Mouse (Mus musculus) heart, embryonic 15.5 days (tissue): Measurements from ENCODE around the gene Ap5s1. TPM values are rescaled to one million over a fixed set of nuclear protein-coding genes. Genes with fewer than 3 reads are reported as not detected.

Source experiments
- ATAC-seq: fragments of 200-750 bp; cut with Nextera tagmentation; replicated peaks from 2 replicates; pipeline ENCODE4 v1.8.0; 2017; ENCODE audit warnings: low read depth, moderate TSS enrichment; ENCODE audit not compliant: insufficient number of reproducible peaks, insufficient read depth, low FRiP score
- H3K27ac ChIP-seq: fragments of 300-500 bp; sonication (generic); 2 replicates; pipeline ENCODE4 v1.5.1; 2015; ENCODE audit warnings: mild to moderate bottlenecking, inconsistent platforms
- H3K27me3 ChIP-seq: fragments of 300-500 bp; sonication (generic); 2 replicates; pipeline ENCODE4 v1.6.1; 2015; ENCODE audit warnings: inconsistent platforms
- H3K36me3 ChIP-seq: fragments of 300-500 bp; sonication (generic); 2 replicates; pipeline ENCODE4 v1.6.1; 2015; ENCODE audit warnings: mild to moderate bottlenecking, inconsistent platforms
- H3K4me1 ChIP-seq: fragments of 300-500 bp; sonication (generic); replicated peaks from 2 replicates; pipeline ENCODE4 v1.6.1; 2015; ENCODE audit warnings: inconsistent platforms
- H3K4me2 ChIP-seq: fragments of 300-500 bp; sonication (generic); 2 replicates; pipeline ENCODE4 v1.6.1; 2015; ENCODE audit warnings: inconsistent platforms, mild to moderate bottlenecking, moderate library complexity
- H3K4me3 ChIP-seq: fragments of 300-500 bp; sonication (generic); 2 replicates; pipeline ENCODE4 v1.5.1; 2015; ENCODE audit warnings: mild to moderate bottlenecking, inconsistent platforms
- H3K9ac ChIP-seq: fragments of 300-500 bp; sonication (generic); 2 replicates; pipeline ENCODE4 v1.6.1; 2015; ENCODE audit warnings: mild to moderate bottlenecking, inconsistent platforms
- H3K9me3 ChIP-seq: fragments of 300-500 bp; sonication (generic); replicated peaks from 2 replicates; pipeline ENCODE4 v1.6.1; 2016; ENCODE audit warnings: inconsistent platforms
- WGBS: fragments of 180-500 bp; shearing (Covaris S2); methylation state at CpG from one replicate; pipeline ENCODE4 v1.1.7; 2015; ENCODE audit warnings: mixed read lengths; 5-methylcytosine and 5-hydroxymethylcytosine counted together
- polyA plus RNA-seq: library from polyadenylated mRNA; unstranded; fragments of >200 nt; fragmentation: Nextera tagmentation; extraction: Ambion mirVana; gene quantifications from 2 replicates; pipeline ENCODE4 v1.2.1, GENCODE M21; 2015

Ap5s1 gene
- polyA plus RNA-seq, 1 experiment from 2014 or later: 40.2 TPM

GRCm38 (mm10) chr2:131205521-131206182 lies 1.2 kb upstream of the Ap5s1 start:
- 64% methylated on average over 8 of the region's 8 CpGs for WGBS
- H3K9ac ChIP-seq: no peak overlapping the region
- H3K27me3 ChIP-seq: no peaks in the 10 kb centered on the region
- H3K36me3 ChIP-seq: no peaks in the 10 kb centered on the region
- no peaks in the 10 kb centered on the region for H3K9me3 ChIP-seq
- H3K4me1 ChIP-seq: peaks cover 22% of the 10 kb centered on the region
- H3K4me2 ChIP-seq: no peak overlapping the region
- H3K4me3 ChIP-seq: no peak overlapping the region
- no peak overlapping the region for H3K27ac ChIP-seq
- ATAC-seq: no peak

GRCm38 (mm10) chr2:131208356-131208755 lies 1.5 kb downstream of the Ap5s1 start:
- WGBS: 90% methylated on average over 2 of the region's 2 CpGs
- no peaks in the 10 kb centered on the region for H3K27me3 ChIP-seq
- no peak overlapping the region for H3K9ac ChIP-seq
- H3K27ac ChIP-seq: no peak overlapping the region
- peaks cover 5% of the 10 kb centered on the region; the same call in 1 of the 2 replicates for H3K36me3 ChIP-seq
- no peak overlapping the region for H3K4me3 ChIP-seq
- H3K4me2 ChIP-seq: no peak overlapping the region
- ATAC-seq: no peak
- H3K9me3 ChIP-seq: no peaks in the 10 kb centered on the region
- peaks cover 42% of the 10 kb centered on the region for H3K4me1 ChIP-seq

- H3K27ac ChIP-seq: peak overlapping the region; percentile 94
- peak overlapping the region; percentile 67 for H3K4me2 ChIP-seq
- ATAC-seq: no peak
- H3K27me3 ChIP-seq: no peaks in the 10 kb centered on the region
- peak overlapping the region; percentile 64 for H3K4me3 ChIP-seq
- 71% methylated on average over 4 of the region's 4 CpGs for WGBS
- H3K9ac ChIP-seq: peak overlapping the region; percentile 70; the same call in 1 of the 2 replicates
- H3K36me3 ChIP-seq: peaks cover 11% of the 10 kb centered on the region; the same call in 1 of the 2 replicates
- no peaks in the 10 kb centered on the region for H3K9me3 ChIP-seq
- peaks cover 45% of the 10 kb centered on the region for H3K4me1 ChIP-seq
Measured at GRCm38 (mm10) chr2:131209125-131209795, 2.4 kb downstream of the Ap5s1 start.

GRCm38 (mm10) chr2:131209969-131210792 lies 3.3 kb downstream of the Ap5s1 start:
- peak overlapping the region; percentile 67 for H3K4me2 ChIP-seq
- H3K36me3 ChIP-seq: peaks cover 17% of the 10 kb centered on the region; the same call in 1 of the 2 replicates
- ATAC-seq: peak; percentile 97
- H3K27me3 ChIP-seq: no peaks in the 10 kb centered on the region
- peak overlapping the region; percentile 70 for H3K9ac ChIP-seq
- peak overlapping the region; percentile 94 for H3K27ac ChIP-seq
- H3K9me3 ChIP-seq: no peaks in the 10 kb centered on the region
- peak overlapping the region; percentile 64 for H3K4me3 ChIP-seq
- under 1% methylated on average over 50 of the region's 50 CpGs for WGBS
- peaks cover 36% of the 10 kb centered on the region for H3K4me1 ChIP-seq

GRCm38 (mm10) chr2:131211026-131211615 lies 4.2 kb downstream of the Ap5s1 start:
- WGBS: 47% methylated on average over 9 of the region's 9 CpGs
- peak overlapping the region; percentile 70 for H3K9ac ChIP-seq
- H3K4me3 ChIP-seq: peak overlapping the region; percentile 64
- H3K27me3 ChIP-seq: no peaks in the 10 kb centered on the region
- H3K9me3 ChIP-seq: no peaks in the 10 kb centered on the region
- no peak for ATAC-seq
- peaks cover 17% of the 10 kb centered on the region; the same call in 1 of the 2 replicates for H3K36me3 ChIP-seq
- peak overlapping the region; percentile 94 for H3K27ac ChIP-seq
- H3K4me2 ChIP-seq: peak overlapping the region; percentile 67
- H3K4me1 ChIP-seq: peaks cover 35% of the 10 kb centered on the region

GRCm38 (mm10) chr2:131213773-131214172 lies 6.9 kb downstream of the Ap5s1 start:
- H3K27ac ChIP-seq: no peak overlapping the region
- H3K4me2 ChIP-seq: no peak overlapping the region
- WGBS: 72% methylated on average over 7 of the region's 7 CpGs

GRCm38 (mm10) chr2:131215941-131216858 lies 9.3 kb downstream of the Ap5s1 start:
- no peak overlapping the region for H3K4me3 ChIP-seq
- no peaks in the 10 kb centered on the region for H3K27me3 ChIP-seq
- H3K27ac ChIP-seq: peak overlapping the region; percentile 8; the same call in 1 of the 2 replicates
- H3K4me2 ChIP-seq: no peak overlapping the region
- 60% methylated on average over 7 of the region's 7 CpGs for WGBS
- peaks cover 29% of the 10 kb centered on the region for H3K4me1 ChIP-seq
- no peak overlapping the region for H3K9ac ChIP-seq
- H3K36me3 ChIP-seq: peaks cover 17% of the 10 kb centered on the region; the same call in 1 of the 2 replicates
- ATAC-seq: no peak; the same call in 1 of the 2 replicates
- H3K9me3 ChIP-seq: no peaks in the 10 kb centered on the region

More at GRCm38 (mm10) chr2:131213773-131214172, 6.9 kb downstream of the Ap5s1 start:
- Histone ChIP-seq H3K4me1 (peaks cover 40% of the 10 kb centered on the region), H3K9me3 (no peaks in the 10 kb centered on the region), H3K36me3 (peaks cover 17% of the 10 kb centered on the region; the same call in 1 of the 2 replicates), H3K27me3 (no peaks in the 10 kb centered on the region), H3K9ac (no peak overlapping the region; the same call in 1 of the 2 replicates), H3K4me3 (no peak overlapping the region)
- ATAC-seq: no peak

GRCm38 (mm10) chr2:131220030-131220429 lies 13.2 kb downstream of the Ap5s1 start:
- no peaks in the 10 kb centered on the region for H3K9me3 ChIP-seq
- no peak overlapping the region for H3K4me2 ChIP-seq
- no peak overlapping the region for H3K4me3 ChIP-seq
- no peak for ATAC-seq
- peaks cover 13% of the 10 kb centered on the region for H3K4me1 ChIP-seq
- no peaks in the 10 kb centered on the region for H3K27me3 ChIP-seq
- no peak overlapping the region for H3K9ac ChIP-seq
- H3K36me3 ChIP-seq: no peaks in the 10 kb centered on the region
- H3K27ac ChIP-seq: no peak overlapping the region
- WGBS: 53% methylated on average over 4 of the region's 4 CpGs

GRCm38 (mm10) chr2:131221853-131222515 lies 15.1 kb downstream of the Ap5s1 start:
- WGBS: 43% methylated on average over 3 of the region's 3 CpGs
- no peaks in the 10 kb centered on the region for H3K9me3 ChIP-seq

GRCm38 (mm10) chr2:131222562-131222961 lies 15.7 kb downstream of the Ap5s1 start:
- no peak overlapping the region for H3K27ac ChIP-seq
- no peak overlapping the region for H3K4me2 ChIP-seq

More at GRCm38 (mm10) chr2:131221853-131222515, 15.1 kb downstream of the Ap5s1 start:
- Histone ChIP-seq H3K9ac (no peak overlapping the region), H3K27me3 (no peaks in the 10 kb centered on the region), H3K4me1 (peaks cover 4% of the 10 kb centered on the region), H3K36me3 (no peaks in the 10 kb centered on the region), H3K4me3 (no peak overlapping the region), H3K4me2 (no peak overlapping the region), H3K27ac (no peak overlapping the region)
- ATAC-seq: no peak

More at GRCm38 (mm10) chr2:131222562-131222961, 15.7 kb downstream of the Ap5s1 start:
- WGBS: 20% methylated on average over 5 of the region's 5 CpGs
- Histone ChIP-seq H3K36me3 (no peaks in the 10 kb centered on the region), H3K4me3 (no peak overlapping the region), H3K9ac (no peak overlapping the region), H3K9me3 (no peaks in the 10 kb centered on the region), H3K27me3 (no peaks in the 10 kb centered on the region), H3K4me1 (peaks cover 4% of the 10 kb centered on the region)
- no peak for ATAC-seq
